Mouse (Mus musculus) cerebellum, adult 2 months (tissue): ENCODE data around the gene Pknox1. TPM values are rescaled to one million over a fixed set of nuclear protein-coding genes. Genes with fewer than 3 reads are reported as not detected.

ENCODE experiments used
- DNase-seq, 2 experiments: peaks; one replicate each; pipeline ENCODE4 v3.0.0; 2021
- H3K27ac ChIP-seq: fragments of 200-500 bp; 2 replicates; pipeline ENCODE4 v1.5.1; 2012; ENCODE audit warnings: low read length, control low read depth, inconsistent platforms; ENCODE audit not compliant: insufficient read depth
- H3K27me3 ChIP-seq: fragments of 200-500 bp; 2 replicates; pipeline ENCODE4 v1.6.1; 2012; ENCODE audit warnings: inconsistent platforms, mild to moderate bottlenecking, low read length, moderate library complexity; ENCODE audit not compliant: control insufficient read depth, insufficient read depth
- H3K4me1 ChIP-seq: fragments of 200-500 bp; 2 replicates; pipeline ENCODE4 v1.6.1; 2011; ENCODE audit warnings: low read length; ENCODE audit not compliant: control insufficient read depth, insufficient read depth
- H3K4me3 ChIP-seq: fragments of 200-500 bp; replicated peaks from 2 replicates; pipeline ENCODE3; 2011; ENCODE audit warnings: mild to moderate bottlenecking, low read depth, low read length, control low read depth; ENCODE audit not compliant: insufficient read depth
- CTCF ChIP-seq: fragments of 200-500 bp; IDR thresholded peaks from 2 replicates; pipeline ENCODE4 v1.5.1; 2011; ENCODE audit warnings: low read depth, mild to moderate bottlenecking, control low read depth, low read length, moderate library complexity, borderline replicate concordance; ENCODE audit not compliant: insufficient read depth
- POLR2A ChIP-seq: fragments of 200-500 bp; IDR thresholded peaks from 2 replicates; pipeline ENCODE4 v1.6.1; 2011; ENCODE audit warnings: low read length, control low read depth, borderline replicate concordance; ENCODE audit not compliant: insufficient read depth
- WGBS: fragments of 180-500 bp; shearing (Covaris S2); methylation state at CpG from one replicate; pipeline ENCODE4 v1.1.7; 2018; 5-methylcytosine and 5-hydroxymethylcytosine counted together
- polyA plus RNA-seq: library from polyadenylated mRNA; depleted of rRNA; stranded (reverse); fragments of >200 nt; gene quantifications from 2 replicates; pipeline ENCODE4 v1.2.3, GENCODE M21; 2012

Gene Pknox1
- polyA plus RNA-seq, 1 experiment, result 23.2 TPM

- 94% methylated on average over 11 of the region's 11 CpGs for WGBS
- peaks cover 7% of the 10 kb centered on the region; the same call in 1 of the 2 replicates for H3K4me1 ChIP-seq
- no peak for DNase-seq
- no peaks in the 10 kb centered on the region for H3K27me3 ChIP-seq
- H3K27ac ChIP-seq, result no peak overlapping the region
- H3K4me3 ChIP-seq, result no peak overlapping the region
- TF ChIP-seq POLR2A (no peak), CTCF (no peak)
These were observed 5.3 kb upstream of the Pknox1 start for GRCm38 (mm10) chr17:31559021-31559789.

GRCm38 (mm10) chr17:31563632-31564014 is 911 bp upstream of the Pknox1 start:
- Histone ChIP-seq H3K27ac (peak overlapping the region; percentile 96), H3K4me1 (peaks cover 15% of the 10 kb centered on the region), H3K27me3 (no peaks in the 10 kb centered on the region), H3K4me3 (peak overlapping the region; percentile 90)
- 1% methylated on average over 12 of the region's 12 CpGs for WGBS
- peak in 1 of 2 experiments; percentile 68 for DNase-seq
- TF ChIP-seq CTCF (no peak), POLR2A (no peak)

DNA sequence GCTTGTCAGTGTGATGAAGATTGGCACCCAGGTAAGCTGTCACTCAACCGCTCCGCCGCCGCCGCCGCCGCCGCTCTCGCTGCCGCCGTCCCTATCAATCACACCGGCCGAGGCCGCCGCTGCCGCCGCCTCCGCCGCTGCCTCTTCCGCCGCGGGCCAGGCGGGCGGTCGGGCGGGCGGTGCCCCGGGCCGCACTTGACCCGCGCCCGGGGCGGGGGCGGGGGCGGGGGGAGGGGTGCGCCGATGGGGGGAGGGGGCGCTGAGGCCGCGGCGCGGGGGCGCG is 265 bp downstream of the Pknox1 start:
- TF ChIP-seq CTCF (no peak), POLR2A (peak; percentile 21; the same call in 1 of the 2 replicates)
- H3K4me1 ChIP-seq, result peaks cover 17% of the 10 kb centered on the region
- peak overlapping the region; percentile 63 for H3K27ac ChIP-seq
- DNase-seq, result no peak
- WGBS, result 0% methylated on average over 14 of the region's 44 CpGs
- H3K4me3 ChIP-seq, result peak overlapping the region; percentile 68
- no peaks in the 10 kb centered on the region for H3K27me3 ChIP-seq

GRCm38 (mm10) chr17:31565141-31566056 is 865 bp downstream of the Pknox1 start:
- Histone ChIP-seq H3K4me3 (peak overlapping the region; percentile 68), H3K27me3 (no peaks in the 10 kb centered on the region), H3K4me1 (peaks cover 17% of the 10 kb centered on the region), H3K27ac (peak overlapping the region; percentile 63)
- 1% methylated on average over 85 of the region's 88 CpGs for WGBS
- DNase-seq, result peak; percentile 68 to 73
- TF ChIP-seq POLR2A, result 0 out of 2 replicates have a peak, but pooled peaks have one; percentile 18
- no peak for TF ChIP-seq CTCF

GRCm38 (mm10) chr17:31566276-31566675 is 1.7 kb downstream of the Pknox1 start:
- WGBS, result 28% methylated on average over 6 of the region's 6 CpGs
- DNase-seq, result no peak
- Histone ChIP-seq H3K4me1 (peaks cover 17% of the 10 kb centered on the region), H3K4me3 (no peak overlapping the region), H3K27ac (no peak overlapping the region), H3K27me3 (no peaks in the 10 kb centered on the region)
- no peak for TF ChIP-seq CTCF
- no peak for TF ChIP-seq POLR2A

GRCm38 (mm10) chr17:31569756-31570155 is 5.2 kb downstream of the Pknox1 start:
- TF ChIP-seq CTCF (no peak), POLR2A (no peak)
- H3K4me3 ChIP-seq, result no peak overlapping the region
- H3K4me1 ChIP-seq, result peaks cover 13% of the 10 kb centered on the region
- 98% methylated on average over 1 of the region's 1 CpGs for WGBS
- no peak overlapping the region for H3K27ac ChIP-seq
- no peaks in the 10 kb centered on the region for H3K27me3 ChIP-seq
- DNase-seq, result no peak

DNA sequence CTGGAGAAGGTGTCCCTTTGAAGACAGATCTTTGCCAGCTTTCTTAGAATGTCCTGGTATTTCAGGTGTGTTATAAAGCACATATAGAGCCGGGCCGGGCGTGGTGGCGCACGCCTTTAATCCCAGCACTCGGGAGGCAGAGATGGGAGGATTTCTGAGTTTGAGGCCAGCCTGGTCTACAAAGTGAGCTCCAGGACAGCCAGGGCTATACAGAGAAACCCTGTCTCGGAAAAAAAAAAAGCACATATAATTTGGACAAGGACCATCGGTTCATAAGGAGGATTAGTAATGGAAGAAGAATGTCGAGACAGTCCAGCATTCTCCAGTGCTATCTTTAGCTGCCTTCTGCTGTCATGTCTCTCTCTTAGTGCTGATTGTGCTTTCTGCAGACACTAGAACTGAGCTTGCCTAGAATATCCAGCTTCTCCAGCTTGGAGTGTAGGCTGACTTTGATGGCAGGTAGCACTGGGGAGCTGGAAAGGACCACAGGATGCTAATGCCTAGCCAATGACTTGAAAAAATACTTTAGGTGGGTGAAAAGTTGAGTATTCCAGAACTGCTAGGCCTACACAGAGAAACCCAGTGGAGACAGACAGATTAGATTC is 5.9 kb downstream of the Pknox1 start:
- 71% methylated on average over 9 of the region's 9 CpGs for WGBS
- DNase-seq, result no peak
- peaks cover 17% of the 10 kb centered on the region for H3K4me1 ChIP-seq
- no peak for TF ChIP-seq CTCF
- TF ChIP-seq POLR2A, result no peak
- H3K27me3 ChIP-seq, result no peaks in the 10 kb centered on the region
- H3K27ac ChIP-seq, result no peak overlapping the region
- no peak overlapping the region for H3K4me3 ChIP-seq
